ENCODE assay signal across 8 mouse cellular contexts in the genomic region with DNA sequence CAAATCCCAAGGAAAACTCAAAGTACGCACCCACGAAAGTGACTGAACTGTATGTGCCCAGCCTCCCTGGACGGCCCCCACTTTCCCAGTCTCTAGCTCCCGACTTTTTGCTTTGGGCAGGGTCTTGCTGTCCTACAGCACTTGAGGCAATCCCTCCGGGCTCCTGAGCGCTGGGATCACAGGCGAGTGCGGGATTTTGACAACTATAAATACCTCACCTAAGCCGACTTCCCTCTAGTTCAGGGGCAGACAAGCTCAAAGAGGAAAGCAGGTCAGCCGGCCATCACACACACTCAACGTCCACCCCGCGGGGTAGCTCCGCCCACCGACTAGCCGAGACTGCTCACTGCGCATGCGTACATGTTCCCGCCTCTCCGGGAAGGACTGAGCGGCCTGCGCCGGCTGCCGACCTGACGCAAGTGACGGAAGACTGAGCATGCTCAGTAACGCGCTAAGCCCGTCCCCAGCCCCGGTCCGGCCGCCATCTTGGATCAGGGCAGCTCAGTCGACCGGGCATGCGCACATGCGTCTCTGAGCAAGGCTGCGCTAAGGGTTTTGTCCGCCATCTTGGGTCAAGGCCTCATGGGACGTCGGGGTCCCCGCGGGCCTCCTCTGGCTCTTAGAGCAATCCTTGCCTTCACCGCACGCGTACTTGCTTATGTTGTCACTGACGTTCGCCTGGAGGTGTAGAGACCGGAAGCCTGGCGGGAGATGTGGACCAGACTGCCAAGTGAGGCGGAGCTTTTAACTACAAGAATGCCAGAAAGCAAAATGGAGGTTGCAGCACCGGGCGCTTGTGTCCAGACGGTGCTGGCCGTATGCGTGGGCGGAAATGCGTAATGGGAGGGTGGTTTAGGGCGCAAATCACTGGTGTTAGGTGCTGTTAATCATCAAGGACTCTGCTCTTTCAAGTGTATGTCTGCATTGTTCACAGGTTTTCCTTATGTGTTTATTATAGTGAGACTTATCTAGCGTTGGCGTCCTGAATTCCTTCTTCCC. TPM values are rescaled to one million over a fixed set of nuclear protein-coding genes. Genes with fewer than 3 reads are reported as not detected.
DNase-seq lines count a peak whose midpoint lies in the region; ATAC-seq and TF ChIP-seq lines count a peak whose summit lies in the region.

0610009B22Rik (minus strand) TSS at position 545 of the 999 bp plus-strand sequence.

- peak; percentile 99 for ATAC-seq in embryonic facial prominence, embryonic 13.5 days (ENCODE audit: insufficient number of reproducible peaks, insufficient read depth, low FRiP score, low TSS enrichment, low read depth)
- ATAC-seq in limb, embryonic 12.5 days (ENCODE audit: insufficient number of reproducible peaks, insufficient read depth, low FRiP score, low TSS enrichment, low read depth): peak; percentile 99
- peak; percentile 99 for ATAC-seq in midbrain, embryonic 15.5 days (replicated peaks)

- no peaks in the 10 kb centered on the region for H3K27me3 ChIP-seq in embryonic facial prominence, embryonic 13.5 days
- H3K27me3 ChIP-seq in kidney, adult 2 months (replicated peaks; ENCODE audit: control insufficient read depth, insufficient read depth, low read length): no peaks in the 10 kb centered on the region
- H3K27me3 ChIP-seq in limb, embryonic 12.5 days: no peaks in the 10 kb centered on the region
- H3K27me3 ChIP-seq in midbrain, embryonic 15.5 days (replicated peaks): no peaks in the 10 kb centered on the region
- H3K27me3 ChIP-seq in spleen, adult 2 months (ENCODE audit: control insufficient read depth, insufficient read depth, low read length): no peaks in the 10 kb centered on the region

- peak; percentile 100 for DNase-seq in 3134 (ENCODE audit: extremely low read depth, insufficient read length, low spot score)
- peak; percentile 100 for DNase-seq in adrenal gland, postnatal 36 days
- DNase-seq in heart, adult 18-20 months: peak; percentile 99 to 100
- peak; percentile 100 for DNase-seq in kidney, adult 2 months
- DNase-seq in spleen, adult 2 months (ENCODE audit: low read depth in 1 of 2, low spot score in 2 of 2): peak; percentile 99 to 100

- under 1% methylated on average over 60 of the region's 60 CpGs for WGBS in embryonic facial prominence, embryonic 13.5 days
- under 1% methylated on average over 60 of the region's 60 CpGs for WGBS in kidney, adult 2 months
- WGBS in limb, embryonic 12.5 days: under 1% methylated on average over 60 of the region's 60 CpGs
- WGBS in midbrain, embryonic 15.5 days: under 1% methylated on average over 60 of the region's 60 CpGs
- under 1% methylated on average over 60 of the region's 60 CpGs for WGBS in spleen, adult 2 months

- peak within 1 kb of the TSS; percentile 70 for H3K4me3 ChIP-seq in embryonic facial prominence, embryonic 13.5 days
- peak within 1 kb of the TSS; percentile 86 for H3K4me3 ChIP-seq in kidney, adult 2 months (ENCODE audit: insufficient read depth, low read depth, low read length)
- peak within 1 kb of the TSS; percentile 65 for H3K4me3 ChIP-seq in limb, embryonic 12.5 days (replicated peaks)
- H3K4me3 ChIP-seq in midbrain, embryonic 15.5 days: peak within 1 kb of the TSS; percentile 65
- peak within 1 kb of the TSS; percentile 86 for H3K4me3 ChIP-seq in spleen, adult 2 months (ENCODE audit: extremely low read depth, insufficient read depth, insufficient read length)

- no peaks in the 10 kb centered on the region for H3K9me3 ChIP-seq in embryonic facial prominence, embryonic 13.5 days
- no peaks in the 10 kb centered on the region for H3K9me3 ChIP-seq in limb, embryonic 12.5 days
- no peaks in the 10 kb centered on the region for H3K9me3 ChIP-seq in midbrain, embryonic 15.5 days

- peak within 1 kb of the TSS; percentile 81 for H3K4me2 ChIP-seq in embryonic facial prominence, embryonic 13.5 days
- peak within 1 kb of the TSS; percentile 70 for H3K4me2 ChIP-seq in limb, embryonic 12.5 days
- H3K4me2 ChIP-seq in midbrain, embryonic 15.5 days: peak within 1 kb of the TSS; percentile 73

- H3K4me1 ChIP-seq in embryonic facial prominence, embryonic 13.5 days: peaks cover 6% of the 10 kb centered on the region
- peaks cover 2% of the 10 kb centered on the region; the same call in 1 of the 2 replicates for H3K4me1 ChIP-seq in kidney, adult 2 months (ENCODE audit: control insufficient read depth, insufficient read depth, low read length)
- peaks cover 6% of the 10 kb centered on the region for H3K4me1 ChIP-seq in limb, embryonic 12.5 days (replicated peaks)
- H3K4me1 ChIP-seq in midbrain, embryonic 15.5 days: peaks cover 16% of the 10 kb centered on the region
- no peaks in the 10 kb centered on the region for H3K4me1 ChIP-seq in spleen, adult 2 months (ENCODE audit: control insufficient read depth, insufficient read depth, insufficient read length)

- peak within 1 kb of the TSS; percentile 84 for H3K9ac ChIP-seq in embryonic facial prominence, embryonic 13.5 days
- H3K9ac ChIP-seq in limb, embryonic 12.5 days (replicated peaks): peak within 1 kb of the TSS; percentile 80
- H3K9ac ChIP-seq in midbrain, embryonic 15.5 days: peak within 1 kb of the TSS; percentile 75

- H3K36me3 ChIP-seq in embryonic facial prominence, embryonic 13.5 days: peaks cover 25% of the 10 kb centered on the region
- no peaks in the 10 kb centered on the region for H3K36me3 ChIP-seq in kidney, adult 2 months (ENCODE audit: control insufficient read depth, insufficient read depth, low read length)
- peaks cover 24% of the 10 kb centered on the region; the same call in 1 of the 2 replicates for H3K36me3 ChIP-seq in limb, embryonic 12.5 days
- H3K36me3 ChIP-seq in midbrain, embryonic 15.5 days (replicated peaks): no peaks in the 10 kb centered on the region
- H3K36me3 ChIP-seq in spleen, adult 2 months (ENCODE audit: control insufficient read depth, insufficient read depth, low read length): no peaks in the 10 kb centered on the region

- peak; percentile 78 for TF ChIP-seq POLR2A in kidney, adult 2 months (IDR thresholded peaks at IDR 0.05; ENCODE audit: low read depth, low read length)
- peak; percentile 85 for TF ChIP-seq POLR2A in spleen, adult 2 months (IDR thresholded peaks at IDR 0.05; ENCODE audit: low read depth, low read length)

- H3K27ac ChIP-seq in embryonic facial prominence, embryonic 13.5 days: peak within 1 kb of the TSS; percentile 99
- peak within 1 kb of the TSS; percentile 100 for H3K27ac ChIP-seq in kidney, adult 2 months (ENCODE audit: insufficient read depth, low read depth, low read length)
- H3K27ac ChIP-seq in limb, embryonic 12.5 days: peak within 1 kb of the TSS; percentile 99
- peak within 1 kb of the TSS; percentile 99 for H3K27ac ChIP-seq in midbrain, embryonic 15.5 days
- H3K27ac ChIP-seq in spleen, adult 2 months (ENCODE audit: insufficient read depth, low read length): peak within 1 kb of the TSS; percentile 100

- no peak for TF ChIP-seq CTCF in kidney, adult 2 months (conservative IDR thresholded peaks at IDR 0.05; ENCODE audit: insufficient read depth, insufficient read length, low read depth, low read length)
- no peak for TF ChIP-seq CTCF in spleen, adult 2 months (IDR thresholded peaks at IDR 0.05; ENCODE audit: extremely low read depth, insufficient read depth, insufficient read length, insufficient replicate concordance)

RNA-seq across cellular contexts. Expression of gene 0610009B22Rik, which starts in this region (rescaled TPM):
- 10 to 100 TPM; 52.9 to 65.3 TPM for total RNA-seq in adrenal gland, postnatal 36 days (2021)
- polyA plus RNA-seq in embryonic facial prominence, embryonic 13.5 days (2015; fragmentation: Nextera tagmentation; extraction: Ambion mirVana): 87.7 and 102 TPM in 2 replicates
- total RNA-seq in heart, adult 18-20 months (2021): 10 to 100 TPM; 45.0 to 47.4 TPM
- 30.5 and 41.0 TPM in 2 replicates for polyA plus RNA-seq in kidney, adult 2 months (2012; rRNA removed)
- 93.9 and 100 TPM in 2 replicates for polyA plus RNA-seq in limb, embryonic 12.5 days (2016; fragmentation: Nextera tagmentation; extraction: Ambion mirVana)
- 81.7 and 86.0 TPM in 2 replicates for polyA plus RNA-seq in midbrain, embryonic 15.5 days (2015; fragmentation: Nextera tagmentation; extraction: Ambion mirVana)
- polyA plus RNA-seq in spleen, adult 2 months (2012; rRNA removed): 2.4 and 2.9 TPM in 2 replicates

Comparison
In these comparisons a context has a peak if more than half of its experiments do, and no peak if none do; other contexts are left out.
1. Peak in every context shown above with its lines: DNase-seq, ATAC-seq, H3K4me3 ChIP-seq and H3K27ac ChIP-seq.